Mouse (Mus musculus) heart, embryonic 13.5 days (tissue): ENCODE measurements at regions not wholly inside any gene's neighbourhood (a gene's known extent, or its start where the extent isn't known, plus 50 kb on each side); places are given as distances from the start of the nearest gene placed in this dataset.
"Not testable (repeated sequence)": the region's sequence is repeated elsewhere in the genome, so short reads cannot be mapped to it uniquely, and the experiment has no call there.

Source experiments
- ATAC-seq: fragments of 200-750 bp; cut with Nextera tagmentation; 2 replicates; pipeline ENCODE4 v1.8.0; 2017; ENCODE audit warnings: moderate TSS enrichment; ENCODE audit not compliant: insufficient number of reproducible peaks, low FRiP score, low TSS enrichment; ENCODE audit errors: extremely low read depth
- H3K27ac ChIP-seq: fragments of 300-500 bp; sonication (generic); replicated peaks from 2 replicates; pipeline ENCODE4 v1.5.1; 2015; ENCODE audit warnings: moderate library complexity, mild to moderate bottlenecking, inconsistent platforms
- H3K27me3 ChIP-seq: fragments of 300-500 bp; sonication (generic); replicated peaks from 2 replicates; pipeline ENCODE4 v1.6.1; 2015; ENCODE audit warnings: mild to moderate bottlenecking, inconsistent platforms
- H3K36me3 ChIP-seq: fragments of 300-500 bp; sonication (generic); 2 replicates; pipeline ENCODE4 v1.6.1; 2015; ENCODE audit warnings: mild to moderate bottlenecking, inconsistent platforms
- H3K4me1 ChIP-seq: fragments of 300-500 bp; sonication (generic); 2 replicates; pipeline ENCODE4 v1.6.1; 2015; ENCODE audit warnings: inconsistent platforms
- H3K4me2 ChIP-seq: fragments of 300-500 bp; sonication (generic); 2 replicates; pipeline ENCODE4 v1.6.1; 2015; ENCODE audit warnings: inconsistent platforms, mild to moderate bottlenecking, moderate library complexity
- H3K4me3 ChIP-seq: fragments of 300-500 bp; sonication (generic); 2 replicates; pipeline ENCODE4 v1.5.1; 2015; ENCODE audit warnings: moderate library complexity, mild to moderate bottlenecking, inconsistent platforms
- H3K9ac ChIP-seq: fragments of 300-500 bp; sonication (generic); 2 replicates; pipeline ENCODE4 v1.6.1; 2015; ENCODE audit warnings: inconsistent platforms, mild to moderate bottlenecking, moderate library complexity
- H3K9me3 ChIP-seq: fragments of 300-500 bp; sonication (generic); 2 replicates; pipeline ENCODE4 v1.6.1; 2016; ENCODE audit warnings: inconsistent platforms
- WGBS: fragments of 180-500 bp; shearing (Covaris S2); methylation state at CpG from one replicate; pipeline ENCODE4 v1.1.7; 2015; ENCODE audit warnings: mixed read lengths; 5-methylcytosine and 5-hydroxymethylcytosine counted together

DNA sequence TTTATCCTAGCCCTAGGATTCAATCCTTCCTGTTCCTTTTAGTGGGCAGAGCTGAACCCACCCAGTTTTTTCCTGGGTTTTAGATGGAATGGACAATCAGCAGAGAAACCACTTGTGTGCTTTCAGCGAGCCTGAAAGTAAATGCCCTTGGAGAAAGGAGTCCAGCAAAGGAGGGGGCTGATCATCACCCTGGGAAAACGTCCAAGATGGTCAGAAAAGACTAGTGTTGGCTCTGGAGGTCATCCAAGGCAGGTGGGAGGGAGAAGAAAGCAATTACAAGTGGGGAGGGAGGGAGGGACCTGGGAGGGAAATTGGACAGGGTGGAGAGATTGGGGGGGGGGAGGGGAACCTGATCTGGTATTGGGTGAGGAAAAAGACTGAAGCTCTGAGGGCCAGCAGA, 55.6 kb upstream of the Zfp366 start:
- ATAC-seq: no peak
- Histone ChIP-seq H3K4me2 (no peak overlapping the region), H3K36me3 (no peaks in the 10 kb centered on the region), H3K27me3 (no peaks in the 10 kb centered on the region), H3K4me1 (peaks cover 25% of the 10 kb centered on the region), H3K9ac (no peak overlapping the region), H3K4me3 (no peak overlapping the region), H3K9me3 (no peaks in the 10 kb centered on the region), H3K27ac (no peak overlapping the region)
- 21% methylated on average over 2 of the region's 2 CpGs for WGBS

DNA sequence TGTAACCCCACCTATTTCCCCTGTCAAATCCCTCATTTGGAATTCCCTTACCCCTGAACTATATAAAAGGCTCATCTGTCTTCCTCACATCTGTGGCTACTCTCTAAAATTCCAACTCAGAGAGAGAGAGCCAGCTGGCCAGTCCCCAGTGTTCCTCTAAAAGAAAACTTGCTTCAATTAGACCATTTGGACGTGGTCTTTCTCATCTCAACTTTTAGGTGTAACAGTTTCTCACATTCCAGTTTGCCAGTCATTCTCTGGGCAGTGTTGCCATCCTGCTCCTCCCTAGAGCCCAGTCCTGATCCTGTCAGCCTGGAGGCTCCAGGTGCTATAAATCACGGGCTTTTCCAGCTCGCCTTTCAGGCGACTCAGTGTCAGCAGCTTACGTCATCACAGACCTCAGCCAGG, 56.3 kb upstream of the Zfp366 start:
- ATAC-seq: no peak
- no peak overlapping the region for H3K27ac ChIP-seq

DNA sequence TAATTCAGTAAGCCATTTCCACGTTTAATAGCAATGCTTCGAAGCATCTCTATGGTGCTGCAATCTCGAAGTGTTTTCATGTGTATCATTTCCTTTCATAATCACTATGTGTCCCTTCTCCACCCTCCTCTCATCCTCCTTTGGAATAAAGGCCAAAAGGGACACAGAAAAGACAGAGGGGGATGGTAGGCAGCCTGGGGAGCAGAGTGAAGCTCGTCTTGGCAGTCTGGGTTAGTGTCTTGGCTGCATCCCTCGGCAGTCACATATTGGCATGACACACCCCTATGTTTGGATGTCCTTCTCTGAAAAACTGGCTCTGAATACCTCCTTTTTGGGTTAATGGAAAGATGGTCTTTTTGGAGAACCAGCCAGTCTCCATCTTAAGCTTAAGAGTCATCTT, 56.9 kb upstream of the Zfp366 start:
- no peaks in the 10 kb centered on the region for H3K9me3 ChIP-seq
- WGBS: 81% methylated on average over 5 of the region's 5 CpGs
- no peak overlapping the region for H3K9ac ChIP-seq
- H3K4me2 ChIP-seq: no peak overlapping the region
- peaks cover 31% of the 10 kb centered on the region for H3K4me1 ChIP-seq
- H3K4me3 ChIP-seq: no peak overlapping the region
- H3K36me3 ChIP-seq: no peaks in the 10 kb centered on the region
- ATAC-seq: no peak
- no peak overlapping the region for H3K27ac ChIP-seq
- H3K27me3 ChIP-seq: no peaks in the 10 kb centered on the region

More for the DNA sequence above, 56.3 kb upstream of the Zfp366 start:
- H3K36me3 ChIP-seq: no peaks in the 10 kb centered on the region
- H3K27me3 ChIP-seq: no peaks in the 10 kb centered on the region
- H3K4me2 ChIP-seq: no peak overlapping the region
- no peak overlapping the region for H3K4me3 ChIP-seq
- H3K9ac ChIP-seq: no peak overlapping the region
- no peaks in the 10 kb centered on the region for H3K9me3 ChIP-seq
- WGBS: 57% methylated on average over 5 of the region's 5 CpGs
- peaks cover 31% of the 10 kb centered on the region for H3K4me1 ChIP-seq

DNA sequence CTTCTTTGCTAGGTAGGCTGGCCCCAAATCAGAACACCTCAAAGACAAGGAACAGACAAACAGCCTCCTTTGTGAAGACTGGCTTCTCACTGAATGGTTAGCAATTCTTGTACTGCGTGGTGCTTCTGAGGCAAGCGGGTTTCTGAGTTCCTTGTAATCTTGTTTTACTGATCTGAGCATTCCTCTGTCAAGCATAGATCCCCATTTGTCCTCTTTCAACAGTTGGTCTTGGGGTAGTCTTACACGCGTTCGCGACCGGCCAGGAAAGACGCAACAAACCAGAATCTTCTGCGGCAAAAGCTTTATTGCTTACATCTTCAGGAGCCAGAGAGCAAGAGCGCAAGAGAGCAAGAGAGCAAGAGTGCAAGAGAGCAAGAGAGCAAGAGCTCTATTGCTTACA, 57.7 kb upstream of the Zfp366 start:
- not testable (repeated sequence) for H3K27me3 ChIP-seq, H3K27ac ChIP-seq, H3K36me3 ChIP-seq, H3K9ac ChIP-seq, H3K4me2 ChIP-seq, H3K9me3 ChIP-seq, H3K4me3 ChIP-seq, ATAC-seq
- 89% methylated on average over 10 of the region's 10 CpGs for WGBS
- peaks cover 31% of the 10 kb centered on the region for H3K4me1 ChIP-seq

DNA sequence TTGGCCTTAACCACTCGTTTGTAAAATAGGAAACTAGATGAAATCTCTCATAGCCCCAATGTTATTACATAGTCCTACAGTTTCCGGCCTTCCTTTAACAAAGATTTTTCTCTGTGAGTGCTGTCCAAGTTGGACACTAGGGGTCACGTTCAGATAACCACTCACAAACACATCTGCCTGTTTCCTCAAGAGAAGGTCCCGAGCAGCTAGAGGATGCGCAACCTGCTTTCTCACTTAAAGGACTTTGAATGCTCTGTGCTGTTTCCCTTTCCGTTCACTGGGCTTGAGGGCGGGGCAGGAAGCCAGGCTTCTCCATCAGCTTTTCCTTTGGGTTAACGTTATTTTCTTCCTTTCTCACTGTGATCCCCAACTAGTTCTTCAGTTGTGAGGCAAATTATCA, 58.1 kb upstream of the Zfp366 start:
- Histone ChIP-seq H3K27ac (no peak overlapping the region), H3K36me3 (no peaks in the 10 kb centered on the region), H3K4me2 (no peak overlapping the region), H3K9me3 (no peaks in the 10 kb centered on the region), H3K4me1 (peaks cover 31% of the 10 kb centered on the region), H3K27me3 (no peaks in the 10 kb centered on the region), H3K4me3 (no peak overlapping the region), H3K9ac (no peak overlapping the region)
- no peak for ATAC-seq
- WGBS: 70% methylated on average over 8 of the region's 8 CpGs

DNA sequence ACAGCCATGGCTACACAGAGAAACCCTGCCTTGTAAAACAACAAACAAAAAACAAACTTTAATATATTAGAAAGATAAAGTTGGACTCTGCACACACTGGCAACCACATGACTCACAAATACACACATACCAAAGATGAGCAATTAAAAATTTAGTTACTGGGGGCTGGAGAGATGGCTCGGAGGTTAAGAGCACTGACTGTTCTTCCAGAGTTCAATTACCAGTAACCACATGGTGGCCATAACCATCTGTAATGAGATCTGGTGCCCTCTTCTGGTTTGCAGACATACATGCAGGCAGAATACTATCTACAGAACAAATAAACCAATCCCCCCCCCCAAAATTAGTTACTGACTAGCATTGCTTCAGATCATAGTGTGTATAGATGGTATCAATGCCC, 58.7 kb upstream of the Zfp366 start:
- Histone ChIP-seq H3K9me3 (no peaks in the 10 kb centered on the region), H3K27ac (no peak overlapping the region), H3K9ac (no peak overlapping the region), H3K4me1 (peaks cover 31% of the 10 kb centered on the region), H3K4me2 (no peak overlapping the region), H3K27me3 (no peaks in the 10 kb centered on the region), H3K4me3 (no peak overlapping the region), H3K36me3 (no peaks in the 10 kb centered on the region)
- 74% methylated on average over 1 of the region's 1 CpGs for WGBS
- ATAC-seq: no peak

DNA sequence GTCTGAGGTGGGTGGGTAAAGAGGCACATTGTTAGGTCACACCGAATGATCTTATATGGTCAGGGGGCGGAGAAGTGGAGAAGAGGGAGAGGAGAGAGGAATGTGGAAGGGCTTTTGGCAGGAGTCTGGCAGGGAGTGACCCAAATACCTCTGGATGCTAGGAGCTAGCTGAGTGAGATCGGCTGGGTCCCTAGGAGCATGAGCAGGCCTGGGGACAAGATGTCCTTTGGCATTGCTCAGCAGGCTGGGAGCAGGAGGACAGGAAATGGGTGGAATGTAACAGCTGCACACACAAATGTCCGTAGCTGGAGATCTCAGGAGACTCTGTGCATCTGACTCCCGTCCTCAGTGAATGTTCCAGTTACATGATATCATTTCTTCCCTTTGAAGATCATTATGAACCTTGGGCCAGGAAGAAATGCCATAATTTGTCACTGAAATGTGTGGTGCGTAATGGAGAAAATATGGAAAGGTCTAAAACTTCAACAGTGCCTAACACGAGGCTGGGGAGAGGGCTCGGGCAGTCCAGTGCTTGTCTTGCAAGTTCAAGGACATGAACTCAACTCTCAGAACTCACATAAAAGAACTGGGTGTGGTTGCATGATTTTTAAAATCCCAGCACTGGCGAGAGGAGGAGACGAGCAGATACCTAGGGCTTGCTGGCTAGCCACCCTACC, 59.6 kb upstream of the Zfp366 start:
- 0 out of 2 replicates have a peak, but pooled peaks cover 1% of the 10 kb centered on the region for H3K27me3 ChIP-seq
- 58% methylated on average over 10 of the region's 10 CpGs for WGBS
- peaks cover 31% of the 10 kb centered on the region for H3K4me1 ChIP-seq
- no peaks in the 10 kb centered on the region for H3K36me3 ChIP-seq
- no peak overlapping the region for H3K4me3 ChIP-seq
- peak overlapping the region; percentile 37 for H3K27ac ChIP-seq
- no peak; the same call in 1 of the 2 replicates for ATAC-seq
- H3K4me2 ChIP-seq: no peak overlapping the region
- H3K9ac ChIP-seq: no peak overlapping the region
- no peaks in the 10 kb centered on the region for H3K9me3 ChIP-seq

DNA sequence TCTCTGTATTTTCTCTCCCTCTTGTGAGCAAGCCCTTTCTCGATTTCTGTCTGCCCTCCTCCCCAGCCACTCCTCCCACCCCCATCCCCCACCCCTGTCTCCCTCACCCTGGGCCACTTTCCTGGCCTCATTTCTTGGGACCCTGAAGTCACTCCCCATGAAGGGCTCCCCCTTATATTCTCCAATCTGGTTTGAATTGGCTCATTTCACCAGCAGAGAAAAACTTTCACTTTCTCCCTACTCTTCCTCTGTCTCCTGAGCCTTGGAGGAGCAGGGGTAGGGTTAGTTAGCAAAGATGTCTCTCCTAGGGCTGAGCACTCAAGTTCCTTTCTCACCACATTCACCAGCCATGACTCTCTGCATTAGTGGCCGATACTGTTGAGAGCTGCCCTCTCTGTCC, 60.5 kb upstream of the Zfp366 start:
- peak overlapping the region; percentile 37 for H3K27ac ChIP-seq
- H3K9ac ChIP-seq: no peak overlapping the region
- H3K4me3 ChIP-seq: no peak overlapping the region
- H3K4me2 ChIP-seq: no peak overlapping the region
- peaks cover 31% of the 10 kb centered on the region for H3K4me1 ChIP-seq
- ATAC-seq: no peak
- H3K9me3 ChIP-seq: no peaks in the 10 kb centered on the region
- 0 out of 2 replicates have a peak, but pooled peaks cover 8% of the 10 kb centered on the region for H3K27me3 ChIP-seq
- H3K36me3 ChIP-seq: no peaks in the 10 kb centered on the region
- 38% methylated on average over 2 of the region's 2 CpGs for WGBS

DNA sequence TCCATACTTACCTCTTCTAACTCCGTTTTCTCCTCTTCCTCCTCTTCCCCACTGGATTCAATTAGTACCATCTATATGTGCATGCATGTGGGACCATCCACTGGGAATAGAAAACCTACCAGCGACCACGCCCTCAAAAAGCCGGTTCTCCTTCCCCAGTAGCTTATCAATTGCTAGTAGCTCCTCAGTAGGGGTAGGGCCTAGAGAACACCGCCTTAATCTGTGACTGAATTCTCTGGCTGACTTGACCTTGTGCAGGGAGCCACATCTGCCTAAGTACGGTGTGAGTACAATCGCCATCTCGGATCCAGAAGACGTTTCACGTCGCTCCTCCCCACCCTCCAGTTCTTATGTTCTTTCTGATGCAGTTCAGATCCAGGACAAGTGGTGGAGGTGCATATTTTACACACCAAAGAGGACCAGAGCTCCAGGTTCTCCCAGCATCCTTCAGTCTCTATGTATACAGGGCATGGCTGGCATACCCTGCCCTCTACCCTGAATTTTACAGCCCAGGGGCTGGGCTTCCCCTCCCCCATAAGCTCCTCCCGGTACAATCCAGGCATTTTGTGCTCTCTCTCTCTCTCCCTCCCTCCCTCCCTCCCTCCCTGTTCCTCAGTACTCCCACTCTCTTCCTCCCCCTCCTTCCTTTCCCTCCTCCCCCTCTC, 61.0 kb upstream of the Zfp366 start:
- Histone ChIP-seq H3K4me2 (no peak overlapping the region), H3K9me3 (no peaks in the 10 kb centered on the region), H3K27me3 (peaks cover 14% of the 10 kb centered on the region; the same call in 1 of the 2 replicates), H3K36me3 (no peaks in the 10 kb centered on the region), H3K4me3 (no peak overlapping the region), H3K27ac (no peak overlapping the region), H3K9ac (no peak overlapping the region), H3K4me1 (peaks cover 26% of the 10 kb centered on the region)
- ATAC-seq: no peak
- 68% methylated on average over 12 of the region's 12 CpGs for WGBS

DNA sequence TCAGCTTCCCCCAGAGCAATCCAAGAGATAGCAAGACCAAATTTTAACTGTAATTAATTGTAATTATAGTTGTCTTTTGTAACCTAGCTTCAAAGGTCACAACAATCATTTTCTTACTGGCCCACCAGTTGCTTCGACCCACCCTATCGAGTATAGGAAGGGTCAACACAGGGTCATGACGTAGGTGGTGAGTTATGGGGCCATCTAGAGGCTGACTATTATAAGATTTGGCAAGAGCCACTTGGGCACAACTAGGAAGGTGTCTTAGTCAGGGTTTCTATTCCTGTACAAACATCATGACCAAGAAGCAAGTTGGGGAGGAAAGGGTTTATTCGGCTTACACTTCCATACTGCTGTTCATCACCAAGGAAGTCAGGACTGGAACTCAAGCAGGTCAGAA, 62.1 kb upstream of the Zfp366 start:
- not testable (repeated sequence) for H3K9me3 ChIP-seq, H3K4me2 ChIP-seq, H3K9ac ChIP-seq, H3K27ac ChIP-seq, ATAC-seq, H3K36me3 ChIP-seq, H3K4me3 ChIP-seq
- Histone ChIP-seq H3K27me3 (peaks cover 18% of the 10 kb centered on the region; the same call in 1 of the 2 replicates), H3K4me1 (peaks cover 23% of the 10 kb centered on the region)
- 70% methylated on average over 4 of the region's 4 CpGs for WGBS

DNA sequence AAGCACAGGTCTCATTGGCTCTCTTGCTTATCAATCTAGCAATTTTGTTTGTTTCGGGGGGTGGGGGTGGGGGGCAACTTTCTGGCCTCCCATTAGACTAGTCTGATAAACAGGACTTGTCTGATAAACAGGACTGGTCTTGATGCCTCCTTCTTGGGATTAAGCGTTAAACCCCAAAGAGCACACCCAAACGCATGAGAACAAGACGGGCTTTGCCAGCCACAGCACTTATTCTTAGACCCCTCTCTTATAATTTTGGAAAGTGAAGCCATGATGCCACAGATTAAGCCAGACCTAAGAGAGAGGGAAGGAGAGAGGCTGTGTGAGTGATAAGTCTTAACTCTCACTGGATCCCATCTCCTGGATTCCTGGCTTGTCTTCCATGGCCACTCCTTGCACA, 63.5 kb upstream of the Zfp366 start:
- 92% methylated on average over 4 of the region's 4 CpGs for WGBS
- Histone ChIP-seq H3K4me3 (no peak overlapping the region), H3K27ac (no peak overlapping the region), H3K9me3 (no peaks in the 10 kb centered on the region), H3K36me3 (no peaks in the 10 kb centered on the region), H3K27me3 (peaks cover 18% of the 10 kb centered on the region; the same call in 1 of the 2 replicates), H3K4me2 (no peak overlapping the region), H3K9ac (no peak overlapping the region), H3K4me1 (peaks cover 23% of the 10 kb centered on the region)
- no peak for ATAC-seq

DNA sequence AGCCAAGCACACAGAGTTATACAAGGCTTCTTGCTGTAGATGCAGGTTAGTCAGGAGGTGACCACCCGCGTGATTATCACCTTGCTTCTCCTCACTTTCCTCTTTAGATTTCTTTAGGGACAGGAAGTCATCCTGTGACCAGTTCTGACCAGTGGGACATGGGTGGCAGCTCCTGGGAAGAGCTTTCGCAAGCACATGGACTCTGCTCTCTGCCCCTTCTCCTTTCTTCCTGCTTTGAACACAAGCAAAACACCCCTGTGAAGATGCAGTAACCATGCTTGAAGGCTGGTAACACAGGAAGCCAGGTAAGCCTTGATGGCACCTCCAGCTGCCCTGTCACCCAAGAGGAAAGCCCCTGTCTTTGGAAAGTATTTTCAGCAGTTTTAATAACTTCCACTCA, 64.7 kb upstream of the Zfp366 start:
- Histone ChIP-seq H3K36me3 (no peaks in the 10 kb centered on the region), H3K4me3 (no peak overlapping the region), H3K4me2 (no peak overlapping the region), H3K9me3 (no peaks in the 10 kb centered on the region), H3K27me3 (peaks cover 18% of the 10 kb centered on the region; the same call in 1 of the 2 replicates), H3K9ac (no peak overlapping the region), H3K27ac (no peak overlapping the region), H3K4me1 (peaks cover 15% of the 10 kb centered on the region)
- no peak for ATAC-seq
- 87% methylated on average over 3 of the region's 3 CpGs for WGBS
